Mouse (Mus musculus) midbrain, embryonic 14.5 days (tissue): Measurements from ENCODE around the gene Fbln2. TPM values are rescaled to one million over a fixed set of nuclear protein-coding genes. Genes with fewer than 3 reads are reported as not detected.

Experiments
- ATAC-seq: fragments of 200-750 bp; cut with Nextera tagmentation; 2 replicates; pipeline ENCODE4 v1.8.0; 2017; ENCODE audit warnings: moderate number of reproducible peaks, moderate library complexity; ENCODE audit not compliant: low FRiP score, low TSS enrichment
- DNase-seq: peaks from one replicate; pipeline ENCODE4 v3.0.0-alpha.2; 2015
- H3K27ac ChIP-seq: fragments of 300-500 bp; sonication (generic); replicated peaks from 2 replicates; pipeline ENCODE4 v1.5.1; 2014; ENCODE audit warnings: mild to moderate bottlenecking, low read depth, low read length, moderate library complexity
- H3K27me3 ChIP-seq: fragments of 300-500 bp; sonication (generic); 2 replicates; pipeline ENCODE4 v1.6.1; 2014; ENCODE audit warnings: low read length, control low read depth, mixed read lengths; ENCODE audit not compliant: control insufficient read depth, insufficient read depth
- H3K36me3 ChIP-seq: fragments of 300-500 bp; sonication (generic); 2 replicates; pipeline ENCODE4 v1.6.1; 2014; ENCODE audit warnings: low read length, control low read depth; ENCODE audit not compliant: control insufficient read depth, insufficient read depth
- H3K4me1 ChIP-seq: fragments of 300-500 bp; sonication (generic); 2 replicates; pipeline ENCODE4 v1.6.1; 2014; ENCODE audit warnings: mild to moderate bottlenecking, antibody characterized with exemption, low read length, control low read depth; ENCODE audit not compliant: control insufficient read depth, insufficient read depth
- H3K4me2 ChIP-seq: fragments of 300-500 bp; sonication (generic); 2 replicates; pipeline ENCODE4 v1.6.1; 2014; ENCODE audit warnings: mild to moderate bottlenecking, low read length, moderate library complexity
- H3K4me3 ChIP-seq: fragments of 300-500 bp; sonication (generic); replicated peaks from 2 replicates; pipeline ENCODE4 v1.5.1; 2014; ENCODE audit warnings: low read depth, low read length
- H3K9ac ChIP-seq: fragments of 300-500 bp; sonication (generic); replicated peaks from 2 replicates; pipeline ENCODE4 v1.6.1; 2014; ENCODE audit warnings: mild to moderate bottlenecking, low read length, moderate library complexity
- H3K9me3 ChIP-seq: fragments of 300-500 bp; sonication (generic); 2 replicates; pipeline ENCODE4 v1.6.1; 2016; ENCODE audit warnings: low read length, control low read depth, mixed read lengths; ENCODE audit not compliant: control insufficient read depth
- WGBS: fragments of 180-500 bp; shearing (Covaris S2); extraction: QIAGEN DNeasy Blood & Tissue Kit; methylation state at CpG from one replicate; pipeline ENCODE4 v1.1.7; 2014; 5-methylcytosine and 5-hydroxymethylcytosine counted together
- polyA plus RNA-seq: library from polyadenylated mRNA; unstranded; fragments of >200 nt; fragmentation: Nextera tagmentation; extraction: Ambion mirVana; gene quantifications from 2 replicates; pipeline ENCODE4 v1.2.1, GENCODE M21; 2014

Fbln2 gene
- polyA plus RNA-seq, 1 experiment from 2014 or later = 12.0 TPM

DNA sequence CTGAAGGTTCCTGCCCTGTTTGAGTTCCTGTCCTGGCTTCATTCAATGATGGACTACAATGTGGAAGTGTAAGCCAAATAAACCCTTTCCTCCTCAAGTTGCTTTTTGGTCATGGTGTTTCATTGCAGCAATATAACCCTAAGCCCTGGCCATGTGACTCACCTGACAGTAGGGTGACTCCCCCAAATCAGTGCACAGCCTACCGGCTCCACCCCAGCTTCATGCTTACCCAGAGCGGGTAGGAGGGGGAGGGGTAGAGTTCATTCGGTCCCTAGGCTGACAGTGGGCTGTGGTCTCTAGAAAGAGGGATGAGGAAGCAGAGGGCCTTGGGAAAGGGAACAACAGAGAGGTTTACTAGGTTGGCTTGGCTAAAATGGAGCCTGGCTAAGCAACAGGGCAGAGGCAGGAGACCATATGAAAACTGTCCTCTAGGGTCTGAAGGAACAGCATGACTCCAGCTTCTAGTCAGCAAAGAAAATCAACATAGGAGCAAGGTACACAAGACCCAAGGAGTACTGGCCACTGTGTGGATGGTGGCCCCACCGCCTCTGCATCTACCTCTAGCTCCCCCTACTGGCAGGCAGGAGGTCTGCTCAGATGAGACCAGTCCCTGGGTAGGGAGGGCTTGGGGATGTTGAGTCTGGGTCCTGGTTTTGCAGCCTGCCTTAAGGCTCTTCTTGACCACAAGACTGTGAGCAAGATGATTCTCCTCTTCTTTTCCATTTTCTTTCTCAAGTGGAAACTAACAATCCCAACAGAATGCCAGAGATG lies 25.9 kb upstream of the Fbln2 start:
- no peak overlapping the region for H3K4me3 ChIP-seq
- H3K9me3 ChIP-seq = no peaks in the 10 kb centered on the region
- no peak for ATAC-seq
- no peak for DNase-seq
- no peak overlapping the region for H3K4me2 ChIP-seq
- no peaks in the 10 kb centered on the region for H3K36me3 ChIP-seq
- no peak overlapping the region for H3K27ac ChIP-seq
- no peaks in the 10 kb centered on the region for H3K4me1 ChIP-seq
- no peaks in the 10 kb centered on the region for H3K27me3 ChIP-seq
- no peak overlapping the region for H3K9ac ChIP-seq
- 57% methylated on average over 4 of the region's 4 CpGs for WGBS

DNA sequence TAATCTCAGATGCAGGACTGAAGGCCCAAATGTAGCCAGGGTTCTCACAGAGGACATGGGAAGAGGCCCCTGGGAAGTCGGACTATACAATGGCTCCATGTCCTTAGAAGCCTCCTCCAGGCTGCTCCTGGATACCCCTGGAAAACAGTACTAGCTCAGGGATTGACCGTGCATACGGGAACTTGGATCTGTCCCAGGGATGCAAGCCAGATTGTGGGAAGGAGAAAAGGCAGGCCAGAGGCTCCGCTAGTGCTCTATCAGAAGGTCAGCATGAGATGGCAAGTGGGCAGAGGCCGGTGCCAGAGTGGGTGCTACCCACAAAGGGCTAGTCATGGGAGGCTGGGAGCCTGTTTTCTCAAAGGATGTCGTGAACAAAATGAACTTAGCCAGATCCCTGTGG lies 25.3 kb upstream of the Fbln2 start:
- WGBS = 80% methylated on average over 6 of the region's 6 CpGs
- Histone ChIP-seq H3K4me1 (no peaks in the 10 kb centered on the region), H3K36me3 (no peaks in the 10 kb centered on the region), H3K27ac (no peak overlapping the region), H3K9ac (no peak overlapping the region), H3K9me3 (no peaks in the 10 kb centered on the region), H3K4me2 (no peak overlapping the region), H3K4me3 (no peak overlapping the region), H3K27me3 (no peaks in the 10 kb centered on the region)
- no peak for DNase-seq
- no peak for ATAC-seq

DNA sequence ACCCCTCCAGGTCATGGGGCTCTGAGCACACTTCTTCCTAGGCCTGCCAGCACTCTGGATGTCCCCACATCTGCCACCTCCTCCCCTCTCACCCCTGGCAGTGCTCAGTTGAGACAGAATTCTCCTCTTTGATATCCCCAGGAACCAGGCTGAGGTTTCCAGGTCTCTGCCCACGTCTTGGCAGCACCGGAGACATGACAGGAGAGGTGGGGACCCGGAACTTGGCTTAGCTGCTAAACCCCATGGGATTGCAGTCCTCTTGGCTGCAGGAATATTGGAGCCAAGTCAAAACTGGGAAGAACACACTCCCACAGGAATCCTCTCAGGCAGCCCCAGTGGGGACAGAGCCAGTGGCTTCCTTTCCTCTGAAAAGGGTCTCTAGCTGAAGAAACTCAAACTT lies 24.4 kb upstream of the Fbln2 start:
- 71% methylated on average over 3 of the region's 3 CpGs for WGBS
- Histone ChIP-seq H3K4me3 (no peak overlapping the region), H3K36me3 (no peaks in the 10 kb centered on the region), H3K27ac (no peak overlapping the region), H3K9ac (no peak overlapping the region), H3K4me2 (no peak overlapping the region), H3K27me3 (no peaks in the 10 kb centered on the region), H3K9me3 (no peaks in the 10 kb centered on the region), H3K4me1 (no peaks in the 10 kb centered on the region)
- DNase-seq (no peak), ATAC-seq (no peak)

DNA sequence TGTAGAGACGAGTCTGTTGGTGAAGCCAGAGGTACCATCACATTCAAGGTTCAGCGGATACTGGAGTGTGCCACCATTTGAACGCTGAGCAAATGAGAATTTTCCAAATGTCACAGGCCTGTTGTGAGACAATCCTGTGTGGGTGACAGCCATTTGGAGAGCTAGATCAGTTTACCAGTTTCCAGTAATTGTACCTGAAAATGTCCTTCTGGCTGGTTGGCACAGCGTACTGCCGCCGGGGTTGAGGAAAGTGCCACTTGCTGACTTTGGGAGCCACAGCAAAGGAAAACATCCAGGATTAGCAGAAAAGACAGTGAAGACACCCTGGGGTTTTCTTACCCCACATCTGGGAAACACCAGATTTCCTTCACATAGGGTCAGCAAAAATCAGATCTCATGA lies 22.3 kb upstream of the Fbln2 start:
- WGBS = 87% methylated on average over 6 of the region's 6 CpGs
- no peak for ATAC-seq
- Histone ChIP-seq H3K9me3 (no peaks in the 10 kb centered on the region), H3K27me3 (no peaks in the 10 kb centered on the region), H3K36me3 (no peaks in the 10 kb centered on the region), H3K4me2 (no peak overlapping the region), H3K4me1 (no peaks in the 10 kb centered on the region), H3K27ac (no peak overlapping the region), H3K4me3 (no peak overlapping the region), H3K9ac (no peak overlapping the region)
- DNase-seq = no peak

DNA sequence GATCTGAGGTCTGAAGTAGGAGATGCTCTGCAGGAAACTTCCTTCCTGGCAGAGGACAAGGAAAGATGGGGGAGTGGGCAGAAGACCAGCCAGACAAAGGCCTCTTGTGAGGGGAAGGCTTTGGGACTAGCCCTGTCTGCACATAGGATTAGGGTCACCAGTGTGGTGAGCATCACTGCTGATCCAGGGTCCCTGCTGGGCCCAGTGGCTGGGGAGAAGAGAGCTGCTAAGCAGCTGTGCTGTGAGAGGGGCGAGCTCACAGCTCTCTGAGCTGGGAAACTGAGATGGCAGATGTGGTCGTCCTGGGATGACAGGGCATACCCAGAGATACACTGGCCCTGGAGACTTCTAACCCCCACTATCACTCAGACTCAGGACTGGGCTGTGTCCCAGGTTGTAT lies 20.8 kb upstream of the Fbln2 start:
- WGBS = 29% methylated on average over 2 of the region's 2 CpGs

DNA sequence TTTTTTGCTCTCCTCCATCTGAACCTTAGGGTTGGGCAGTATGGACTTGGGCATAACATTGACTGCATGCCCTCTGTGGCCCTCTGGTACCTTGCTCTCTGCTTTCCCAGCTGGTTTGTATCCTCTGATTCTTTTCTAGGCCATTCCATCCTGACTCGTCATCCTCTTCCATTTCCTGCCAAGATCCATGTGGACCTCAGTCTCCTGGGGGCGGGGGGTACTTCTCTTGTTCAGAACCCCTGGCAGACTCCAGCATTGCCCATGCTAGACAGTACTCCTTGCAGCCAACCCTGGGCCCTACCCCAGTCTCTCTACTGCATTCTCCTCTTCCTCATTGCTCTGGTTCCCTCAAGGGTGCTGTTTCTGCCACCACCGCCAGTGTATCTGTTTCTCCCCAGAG lies 19.8 kb upstream of the Fbln2 start:
- Histone ChIP-seq H3K9ac (no peak overlapping the region), H3K9me3 (no peaks in the 10 kb centered on the region), H3K4me3 (no peak overlapping the region), H3K27me3 (no peaks in the 10 kb centered on the region), H3K4me1 (no peaks in the 10 kb centered on the region), H3K27ac (no peak overlapping the region), H3K4me2 (no peak overlapping the region), H3K36me3 (no peaks in the 10 kb centered on the region)
- ATAC-seq = no peak
- no peak for DNase-seq
- 91% methylated on average over 3 of the region's 3 CpGs for whole genome bisulfite sequencing

More for the DNA sequence above, 20.8 kb upstream of the Fbln2 start:
- ATAC-seq (no peak), DNase-seq (no peak)
- H3K9me3 ChIP-seq = no peaks in the 10 kb centered on the region
- H3K9ac ChIP-seq = no peak overlapping the region
- H3K4me3 ChIP-seq = no peak overlapping the region
- H3K4me2 ChIP-seq = no peak overlapping the region
- no peaks in the 10 kb centered on the region for H3K4me1 ChIP-seq
- H3K27ac ChIP-seq = no peak overlapping the region
- H3K27me3 ChIP-seq = no peaks in the 10 kb centered on the region
- H3K36me3 ChIP-seq = no peaks in the 10 kb centered on the region

DNA sequence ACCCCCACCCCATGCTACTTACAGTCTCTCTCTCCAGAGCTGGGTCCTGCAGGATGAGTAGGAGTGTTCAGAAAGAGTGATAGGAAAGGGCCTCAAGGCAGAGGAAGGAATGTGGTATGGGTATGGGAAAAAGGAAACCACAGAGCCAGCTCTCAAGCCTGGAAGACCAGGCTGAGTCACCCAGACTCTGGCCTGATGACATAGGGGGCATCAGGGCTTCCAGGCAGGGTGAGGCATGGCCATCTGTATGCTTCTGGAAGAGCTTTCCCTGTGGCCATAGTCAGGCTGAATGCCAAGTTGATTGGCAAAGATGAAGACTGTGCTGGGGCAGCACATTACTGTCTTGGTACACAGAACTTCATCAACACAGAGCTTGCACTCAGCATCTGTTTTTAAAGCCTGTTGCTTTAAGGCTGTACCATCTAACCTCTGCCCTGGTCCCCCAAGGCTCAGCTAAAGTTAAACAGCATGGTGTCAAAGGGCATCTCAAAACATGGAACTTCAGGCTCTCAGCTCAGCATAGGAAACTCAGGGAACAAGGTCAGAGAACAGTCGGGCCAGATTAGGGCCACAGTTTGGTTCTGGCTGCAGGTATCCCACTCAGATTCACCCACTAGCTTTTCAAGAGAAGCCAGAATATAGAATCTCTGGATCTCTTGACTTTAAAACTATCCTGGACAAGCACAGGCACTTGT lies 19.3 kb upstream of the Fbln2 start:
- Histone ChIP-seq H3K36me3 (no peaks in the 10 kb centered on the region), H3K27me3 (no peaks in the 10 kb centered on the region)
- WGBS = 90% methylated on average over 1 of the region's 1 CpGs

DNA sequence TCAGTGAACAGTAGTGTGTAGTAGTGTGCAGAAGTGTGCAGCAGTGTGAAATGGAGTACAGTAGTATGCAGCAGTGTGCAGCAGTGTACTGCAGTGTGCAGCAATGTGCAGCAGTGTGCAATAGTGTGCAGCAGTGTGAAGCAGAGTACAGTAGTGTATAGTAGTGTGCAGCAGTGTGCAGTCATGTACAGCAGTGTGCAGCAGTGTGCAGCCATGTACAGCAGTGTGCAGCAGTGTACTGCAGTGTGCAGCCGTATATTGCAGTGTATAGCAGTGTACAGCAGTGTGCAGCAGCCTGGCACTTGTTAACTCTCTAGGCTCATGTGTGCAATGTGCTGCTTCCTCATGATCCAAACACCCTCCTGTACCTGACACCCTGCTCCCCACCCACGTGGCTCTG lies 13.8 kb upstream of the Fbln2 start:
- Histone ChIP-seq H3K4me2 (no peak overlapping the region), H3K9me3 (no peaks in the 10 kb centered on the region), H3K27me3 (no peaks in the 10 kb centered on the region), H3K4me3 (no peak overlapping the region), H3K9ac (no peak overlapping the region), H3K36me3 (no peaks in the 10 kb centered on the region), H3K4me1 (no peaks in the 10 kb centered on the region), H3K27ac (no peak overlapping the region)
- no peak for DNase-seq
- 56% methylated on average over 2 of the region's 2 CpGs for WGBS
- ATAC-seq = no peak

More for the DNA sequence above, 19.3 kb upstream of the Fbln2 start:
- Histone ChIP-seq H3K9ac (no peak overlapping the region), H3K4me1 (no peaks in the 10 kb centered on the region), H3K27ac (no peak overlapping the region), H3K4me2 (no peak overlapping the region), H3K9me3 (no peaks in the 10 kb centered on the region), H3K4me3 (no peak overlapping the region)
- no peak for DNase-seq
- ATAC-seq = no peak
